In the genomic region with DNA sequence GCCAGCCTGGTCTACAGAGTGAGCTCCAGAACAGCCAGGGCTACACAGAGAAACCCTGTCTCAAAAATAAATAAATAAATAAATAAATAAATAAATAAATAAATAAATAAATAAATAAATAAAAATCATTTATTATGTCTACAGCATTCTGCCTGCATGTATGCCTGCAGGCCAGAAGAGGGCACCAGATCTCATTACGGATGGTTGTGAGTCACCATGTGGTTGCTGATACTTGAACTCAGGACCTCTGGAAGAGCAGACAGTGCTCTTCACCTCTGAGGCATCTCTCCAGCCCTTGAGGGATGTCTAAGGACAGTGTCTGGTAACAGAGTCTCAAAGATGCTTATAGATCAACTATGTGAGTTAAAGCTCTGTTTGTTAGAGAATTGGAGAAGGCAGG, we compare ENCODE assay signal across 16 mouse cellular contexts. TPM values are rescaled to one million over a fixed set of nuclear protein-coding genes. Genes with fewer than 3 reads are reported as not detected.
DNase-seq lines count a peak whose midpoint lies in the region; ATAC-seq and TF ChIP-seq lines count a peak whose summit lies in the region.
"Not testable (repeated sequence)": the region's sequence is repeated elsewhere in the genome, so short reads cannot be mapped to it uniquely, and the experiment has no call there.
"Had no signal": no experiment of that assay in that cellular context is flagged by ENCODE, and none has a peak within 500 bp of the region (broad histone marks: within the 10 kb centered on the region; RNA-seq: fewer than 3 reads in every experiment).

No protein-coding gene starts in this region.

- TF ChIP-seq POLR2A in bone marrow, adult 2 months (IDR thresholded peaks at IDR 0.05; ENCODE audit: borderline replicate concordance, control insufficient read depth, low read depth, low read length); lung, adult 2 months (IDR thresholded peaks at IDR 0.05; ENCODE audit: borderline replicate concordance, extremely low read depth, low read depth, low read length): not testable (repeated sequence)

- H3K4me3 ChIP-seq in E14TG2a.4 (replicated peaks; ENCODE audit: low read length); bone marrow, adult 2 months (replicated peaks; ENCODE audit: control insufficient read depth, low read depth, low read length); gastrocnemius, adult 2 months; intestine, postnatal 0 days (ENCODE audit: low read depth, low read length); left cerebral cortex, adult 2 months; lung, adult 2 months (replicated peaks; ENCODE audit: extremely low read depth, low read depth, low read length); midbrain, postnatal 0 days (ENCODE audit: low read depth, low read length): not testable (repeated sequence)

- not testable (repeated sequence) for H3K9ac ChIP-seq in intestine, postnatal 0 days (ENCODE audit: low read depth, low read length); midbrain, postnatal 0 days (replicated peaks; ENCODE audit: low read length, poor library complexity, severe bottlenecking)

- not testable (repeated sequence) for H3K27ac ChIP-seq in bone marrow, adult 2 months (ENCODE audit: control insufficient read depth, insufficient read depth, low read depth, low read length, poor library complexity); gastrocnemius, adult 2 months; intestine, postnatal 0 days (ENCODE audit: low read depth, low read length); left cerebral cortex, adult 2 months; midbrain, postnatal 0 days (ENCODE audit: low read depth, low read length)

- H3K4me1 ChIP-seq in E14TG2a.4 (replicated peaks; ENCODE audit: low read depth, low read length) = peaks cover 46% of the 10 kb centered on the region
- H3K4me1 ChIP-seq in bone marrow, adult 2 months (ENCODE audit: control insufficient read depth, insufficient read depth, low read length); intestine, postnatal 0 days (replicated peaks; ENCODE audit: control insufficient read depth, insufficient read depth, low read length); lung, adult 2 months (ENCODE audit: control insufficient read depth, insufficient read depth, low read length); midbrain, postnatal 0 days (ENCODE audit: insufficient read depth, low read length): not testable (repeated sequence)

- not testable (repeated sequence) for H3K36me3 ChIP-seq in E14TG2a.4 (ENCODE audit: insufficient read depth, low read length); intestine, postnatal 0 days (ENCODE audit: control insufficient read depth, insufficient read depth); midbrain, postnatal 0 days (ENCODE audit: insufficient read depth, low read length)

- intact Hi-C loops in gastrocnemius, adult 2 months (cut with DNase I); left cerebral cortex, adult 2 months (cut with DNase I): not testable (repeated sequence)

- not testable (repeated sequence) for ATAC-seq in intestine, postnatal 0 days; midbrain, postnatal 0 days (ENCODE audit: low FRiP score)

- WGBS in bone marrow, adult 2 months = 51% methylated on average over 1 of the region's 1 CpGs
- WGBS in intestine, postnatal 0 days = 74% methylated on average over 1 of the region's 1 CpGs
- WGBS in lung, adult 2 months = 61% methylated on average over 1 of the region's 1 CpGs
- WGBS in midbrain, postnatal 0 days = 70% methylated on average over 1 of the region's 1 CpGs

- TF ChIP-seq CTCF in E14TG2a.4 (conservative IDR thresholded peaks at IDR 0.05; ENCODE audit: low read length) = peak; percentile 51
- TF ChIP-seq CTCF in bone marrow, adult 2 months (IDR thresholded peaks at IDR 0.05; ENCODE audit: control insufficient read depth, insufficient read depth, low read length) = peak; percentile 26; the same call in 1 of the 2 replicates
- TF ChIP-seq CTCF in gastrocnemius, adult 2 months (IDR thresholded peaks at IDR 0.05) = peak; percentile 38
- peak; percentile 52 for TF ChIP-seq CTCF in intestine, postnatal 0 days (IDR thresholded peaks at IDR 0.05; ENCODE audit: low read depth)
- peak; percentile 38 for TF ChIP-seq CTCF in left cerebral cortex, adult 2 months (IDR thresholded peaks at IDR 0.05)
- TF ChIP-seq CTCF in lung, adult 2 months (IDR thresholded peaks at IDR 0.05; ENCODE audit: insufficient read depth, low read length) = peak; percentile 20; the same call in 1 of the 2 replicates
- TF ChIP-seq CTCF in midbrain, postnatal 0 days (IDR thresholded peaks at IDR 0.05) = peak; percentile 47

- H3K9me3 ChIP-seq in E14TG2a.4 (ENCODE audit: low read length); intestine, postnatal 0 days (ENCODE audit: control insufficient read depth); midbrain, postnatal 0 days (ENCODE audit: low read length): not testable (repeated sequence)

- H3K4me2 ChIP-seq in intestine, postnatal 0 days (replicated peaks; ENCODE audit: low read depth); midbrain, postnatal 0 days (ENCODE audit: low read depth, low read length, poor library complexity, severe bottlenecking): not testable (repeated sequence)

- peaks cover 15% of the 10 kb centered on the region for H3K27me3 ChIP-seq in E14TG2a.4 (ENCODE audit: insufficient read depth, low read length)
- H3K27me3 ChIP-seq in intestine, postnatal 0 days (replicated peaks; ENCODE audit: control insufficient read depth, insufficient read depth, low read length); midbrain, postnatal 0 days (ENCODE audit: insufficient read depth, low read length): not testable (repeated sequence)

- DNase-seq in gastrocnemius, adult 2 months; left cerebral cortex, adult 2 months (ENCODE audit: extremely low spot score in 1 of 2, low spot score in 2 of 2); lung, adult 2 months; midbrain, postnatal 0 days (ENCODE audit: low spot score): not testable (repeated sequence)

RNA-seq across cellular contexts. Expression of a gene that starts 2.6 kb away (rescaled TPM):
- polyA plus RNA-seq in bone marrow, adult 2 months (2011; ENCODE audit: insufficient read depth, insufficient read length, low replicate concordance, missing spikeins) = not detected in 2 replicates
- not detected for total RNA-seq in gastrocnemius, adult 2 months (2021)
- polyA plus RNA-seq in intestine, postnatal 0 days (2015; fragmentation: Nextera tagmentation; extraction: Ambion mirVana) = 0.31 and 0.37 TPM in 2 replicates
- not detected for total RNA-seq in left cerebral cortex, adult 2 months (2021)
- 0.03 and 2.1 TPM in 2 replicates for polyA plus RNA-seq in lung, adult 2 months (2012; rRNA removed)
- total RNA-seq in midbrain, postnatal 0 days (2014; rRNA removed) = not detected in 2 replicates
- polyA plus RNA-seq in midbrain, postnatal 0 days (2015; fragmentation: Nextera tagmentation; extraction: Ambion mirVana) = 0.07 TPM in 1 of 2 replicates, not detected in the other
- total RNA-seq: adrenal gland, adult 18-20 months; adrenal gland, postnatal 14 days; common myeloid progenitor, adult 5-6 weeks; gastrocnemius, postnatal 10 days; gastrocnemius, postnatal 4 days; heart, adult 18-20 months; heart, postnatal 25 days had no signal
- polyA plus RNA-seq: activated CD4-positive, CD25-positive, alpha-beta regulatory T cell, adult 4 months; erythroblast, embryonic 14.5 days had no signal

RNA-seq across cellular contexts. Expression of a gene that starts 5.4 kb away (rescaled TPM):
- polyA plus RNA-seq in bone marrow, adult 2 months (2011; ENCODE audit: insufficient read depth, insufficient read length, low replicate concordance, missing spikeins) = 88.2 and 146 TPM in 2 replicates
- total RNA-seq in gastrocnemius, adult 2 months (2021) = 10 to 100 TPM; 41.0 to 46.7 TPM
- polyA plus RNA-seq in intestine, postnatal 0 days (2015; fragmentation: Nextera tagmentation; extraction: Ambion mirVana) = 318 and 321 TPM in 2 replicates
- 10 to 100 TPM; 67.0 to 71.0 TPM for total RNA-seq in left cerebral cortex, adult 2 months (2021)
- polyA plus RNA-seq in lung, adult 2 months (2012; rRNA removed) = 85.1 and 112 TPM in 2 replicates
- 80.7 and 85.4 TPM in 2 replicates for total RNA-seq in midbrain, postnatal 0 days (2014; rRNA removed)
- 130 and 143 TPM in 2 replicates for polyA plus RNA-seq in midbrain, postnatal 0 days (2015; fragmentation: Nextera tagmentation; extraction: Ambion mirVana)

RNA-seq across cellular contexts. Expression of a gene that starts 12.9 kb away (rescaled TPM):
- 7.8 and 17.8 TPM in 2 replicates for polyA plus RNA-seq in bone marrow, adult 2 months (2011; ENCODE audit: insufficient read depth, insufficient read length, low replicate concordance, missing spikeins)
- 10 to 100 TPM; 25.8 to 27.8 TPM for total RNA-seq in gastrocnemius, adult 2 months (2021)
- 40.0 and 42.3 TPM in 2 replicates for polyA plus RNA-seq in intestine, postnatal 0 days (2015; fragmentation: Nextera tagmentation; extraction: Ambion mirVana)
- total RNA-seq in left cerebral cortex, adult 2 months (2021) = 10 to 100 TPM; 53.1 to 56.8 TPM
- polyA plus RNA-seq in lung, adult 2 months (2012; rRNA removed) = 57.4 and 65.1 TPM in 2 replicates
- total RNA-seq in midbrain, postnatal 0 days (2014; rRNA removed) = 35.2 TPM in 2 replicates
- polyA plus RNA-seq in midbrain, postnatal 0 days (2015; fragmentation: Nextera tagmentation; extraction: Ambion mirVana) = 56.6 and 61.0 TPM in 2 replicates

RNA-seq across cellular contexts. Expression of a gene that starts 56.9 kb away (rescaled TPM):
- not detected in 2 replicates for polyA plus RNA-seq in bone marrow, adult 2 months (2011; ENCODE audit: insufficient read depth, insufficient read length, low replicate concordance, missing spikeins)
- not detected for total RNA-seq in gastrocnemius, adult 2 months (2021)
- polyA plus RNA-seq in intestine, postnatal 0 days (2015; fragmentation: Nextera tagmentation; extraction: Ambion mirVana) = 0.17 and 0.22 TPM in 2 replicates
- 10 to 100 TPM; 35.6 to 37.8 TPM for total RNA-seq in left cerebral cortex, adult 2 months (2021)
- polyA plus RNA-seq in lung, adult 2 months (2012; rRNA removed) = 0.03 and 0.06 TPM in 2 replicates
- 149 and 178 TPM in 2 replicates for total RNA-seq in midbrain, postnatal 0 days (2014; rRNA removed)
- 12.3 and 14.1 TPM in 2 replicates for polyA plus RNA-seq in midbrain, postnatal 0 days (2015; fragmentation: Nextera tagmentation; extraction: Ambion mirVana)
- total RNA-seq: heart, adult 18-20 months had no signal
